Mouse (Mus musculus) midbrain, embryonic 14.5 days (tissue): Measurements from ENCODE around the gene Nkx1-2. TPM values are rescaled to one million over a fixed set of nuclear protein-coding genes. Genes with fewer than 3 reads are reported as not detected.
A peak's percentile ranks its signal among the peaks of the same experiment; 100 is the strongest.

ENCODE experiments used
- ATAC-seq: fragments of 200-750 bp; cut with Nextera tagmentation; 2 replicates; pipeline ENCODE4 v1.8.0; 2017; ENCODE audit warnings: moderate number of reproducible peaks, moderate library complexity; ENCODE audit not compliant: low FRiP score, low TSS enrichment
- DNase-seq: peaks from one replicate; pipeline ENCODE4 v3.0.0-alpha.2; 2015
- H3K27ac ChIP-seq: fragments of 300-500 bp; sonication (generic); replicated peaks from 2 replicates; pipeline ENCODE4 v1.5.1; 2014; ENCODE audit warnings: mild to moderate bottlenecking, low read depth, low read length, moderate library complexity
- H3K27me3 ChIP-seq: fragments of 300-500 bp; sonication (generic); 2 replicates; pipeline ENCODE4 v1.6.1; 2014; ENCODE audit warnings: low read length, control low read depth, mixed read lengths; ENCODE audit not compliant: control insufficient read depth, insufficient read depth
- H3K36me3 ChIP-seq: fragments of 300-500 bp; sonication (generic); 2 replicates; pipeline ENCODE4 v1.6.1; 2014; ENCODE audit warnings: low read length, control low read depth; ENCODE audit not compliant: control insufficient read depth, insufficient read depth
- H3K4me1 ChIP-seq: fragments of 300-500 bp; sonication (generic); 2 replicates; pipeline ENCODE4 v1.6.1; 2014; ENCODE audit warnings: mild to moderate bottlenecking, antibody characterized with exemption, low read length, control low read depth; ENCODE audit not compliant: control insufficient read depth, insufficient read depth
- H3K4me2 ChIP-seq: fragments of 300-500 bp; sonication (generic); 2 replicates; pipeline ENCODE4 v1.6.1; 2014; ENCODE audit warnings: mild to moderate bottlenecking, low read length, moderate library complexity
- H3K4me3 ChIP-seq: fragments of 300-500 bp; sonication (generic); replicated peaks from 2 replicates; pipeline ENCODE4 v1.5.1; 2014; ENCODE audit warnings: low read depth, low read length
- H3K9ac ChIP-seq: fragments of 300-500 bp; sonication (generic); replicated peaks from 2 replicates; pipeline ENCODE4 v1.6.1; 2014; ENCODE audit warnings: mild to moderate bottlenecking, low read length, moderate library complexity
- H3K9me3 ChIP-seq: fragments of 300-500 bp; sonication (generic); 2 replicates; pipeline ENCODE4 v1.6.1; 2016; ENCODE audit warnings: low read length, control low read depth, mixed read lengths; ENCODE audit not compliant: control insufficient read depth
- WGBS: fragments of 180-500 bp; shearing (Covaris S2); extraction: QIAGEN DNeasy Blood & Tissue Kit; methylation state at CpG from one replicate; pipeline ENCODE4 v1.1.7; 2014; 5-methylcytosine and 5-hydroxymethylcytosine counted together
- polyA plus RNA-seq: library from polyadenylated mRNA; unstranded; fragments of >200 nt; fragmentation: Nextera tagmentation; extraction: Ambion mirVana; gene quantifications from 2 replicates; pipeline ENCODE4 v1.2.1, GENCODE M21; 2014

Nkx1-2 gene
- polyA plus RNA-seq, 1 experiment from 2014 or later: 0.74 TPM

DNA sequence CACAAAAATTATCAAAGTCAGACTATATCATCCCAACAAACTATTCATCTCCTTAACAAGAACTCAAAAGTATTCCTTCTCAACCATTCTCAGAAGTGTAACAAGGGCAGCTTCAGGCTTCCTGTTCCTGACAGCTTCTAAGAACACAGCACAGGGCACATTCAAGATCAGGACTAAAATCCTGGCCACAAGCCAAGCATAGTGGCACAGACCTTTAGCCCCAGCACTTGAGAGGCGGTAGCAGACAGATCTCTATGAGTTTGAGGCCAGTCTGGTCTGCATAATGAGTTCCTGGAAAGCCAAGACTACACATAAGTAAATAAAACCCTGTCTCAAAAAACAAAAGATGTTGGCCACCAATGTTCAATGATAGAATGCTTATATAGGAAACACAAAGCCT lies 33.6 kb downstream of the Nkx1-2 start:
- no peak overlapping the region for H3K4me3 ChIP-seq
- H3K27ac ChIP-seq: no peak overlapping the region
- ATAC-seq: no peak
- H3K4me1 ChIP-seq: no peaks in the 10 kb centered on the region
- no peaks in the 10 kb centered on the region for H3K27me3 ChIP-seq
- peaks cover 42% of the 10 kb centered on the region for H3K36me3 ChIP-seq
- no peaks in the 10 kb centered on the region for H3K9me3 ChIP-seq
- H3K9ac ChIP-seq: no peak overlapping the region
- H3K4me2 ChIP-seq: no peak overlapping the region
- 43% methylated on average over 1 of the region's 1 CpGs for WGBS
- DNase-seq: peak; percentile 35

DNA sequence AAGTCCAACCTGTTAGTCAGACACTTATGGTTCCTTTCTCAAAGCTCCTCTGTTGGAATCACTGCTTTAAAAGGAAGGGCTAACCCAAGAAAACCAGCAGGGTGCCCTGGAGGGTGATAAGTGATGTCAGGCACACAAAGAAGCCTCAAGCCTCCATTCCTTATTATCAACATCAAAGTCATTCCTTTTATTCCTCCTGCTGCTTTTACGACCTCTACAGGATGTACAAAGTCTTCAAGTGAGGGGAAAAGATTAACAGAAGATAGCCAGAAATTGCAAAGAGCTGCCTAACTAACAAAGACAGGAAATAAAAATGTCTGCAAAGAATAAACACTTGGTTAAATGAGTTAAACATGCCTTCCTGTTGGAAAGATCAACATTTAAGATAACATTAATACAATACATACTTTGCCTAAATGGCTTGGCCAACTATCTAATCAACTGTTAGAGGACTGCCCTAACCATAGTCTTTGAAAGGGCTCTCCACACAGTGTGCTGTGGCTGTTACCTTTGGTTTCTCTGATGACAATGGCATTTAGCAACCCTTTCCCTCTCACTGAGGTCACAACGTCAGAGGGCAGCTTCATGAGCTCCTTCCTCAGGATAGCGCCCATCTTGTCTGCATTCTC lies 40.2 kb downstream of the Nkx1-2 start:
- Histone ChIP-seq H3K27me3 (no peaks in the 10 kb centered on the region), H3K4me2 (no peak overlapping the region), H3K9me3 (no peaks in the 10 kb centered on the region), H3K36me3 (peaks cover 66% of the 10 kb centered on the region), H3K4me1 (no peaks in the 10 kb centered on the region), H3K4me3 (no peak overlapping the region), H3K9ac (no peak overlapping the region), H3K27ac (no peak overlapping the region)
- no peak for DNase-seq
- ATAC-seq: no peak
- 81% methylated on average over 3 of the region's 3 CpGs for WGBS

DNA sequence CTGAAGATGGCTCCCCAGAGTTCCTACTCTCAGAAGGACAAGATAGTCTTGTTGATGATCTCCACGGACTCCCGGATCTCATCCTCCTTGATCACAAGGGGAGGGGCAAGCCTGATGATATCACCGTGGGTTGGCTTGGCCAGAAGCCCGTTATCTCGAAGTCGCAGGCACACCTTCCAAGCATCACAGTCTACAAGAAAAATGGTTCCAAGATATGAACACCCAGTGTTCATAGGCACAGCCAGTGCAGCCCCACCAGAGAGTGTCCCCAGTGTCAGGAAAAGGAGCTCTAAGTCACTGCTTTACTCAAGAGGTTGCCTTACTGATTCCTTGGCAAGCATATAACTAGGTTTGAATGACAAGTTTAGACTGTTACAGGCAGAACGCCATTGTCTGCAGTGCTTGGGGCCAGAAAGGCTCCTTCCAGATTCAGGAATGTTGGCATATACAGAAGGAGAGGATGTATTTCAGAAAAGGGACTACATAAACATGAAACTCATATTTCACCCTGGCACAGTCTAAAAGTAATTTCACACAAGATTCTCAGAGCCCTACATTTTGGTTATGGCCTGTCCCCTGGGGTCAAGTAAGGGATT lies 41.2 kb downstream of the Nkx1-2 start:
- Histone ChIP-seq H3K4me1 (no peaks in the 10 kb centered on the region), H3K36me3 (peaks cover 58% of the 10 kb centered on the region), H3K4me2 (no peak overlapping the region), H3K4me3 (no peak overlapping the region), H3K27ac (no peak overlapping the region), H3K9me3 (no peaks in the 10 kb centered on the region), H3K9ac (no peak overlapping the region), H3K27me3 (no peaks in the 10 kb centered on the region)
- DNase-seq (no peak), ATAC-seq (no peak)
- 91% methylated on average over 7 of the region's 7 CpGs for WGBS

DNA sequence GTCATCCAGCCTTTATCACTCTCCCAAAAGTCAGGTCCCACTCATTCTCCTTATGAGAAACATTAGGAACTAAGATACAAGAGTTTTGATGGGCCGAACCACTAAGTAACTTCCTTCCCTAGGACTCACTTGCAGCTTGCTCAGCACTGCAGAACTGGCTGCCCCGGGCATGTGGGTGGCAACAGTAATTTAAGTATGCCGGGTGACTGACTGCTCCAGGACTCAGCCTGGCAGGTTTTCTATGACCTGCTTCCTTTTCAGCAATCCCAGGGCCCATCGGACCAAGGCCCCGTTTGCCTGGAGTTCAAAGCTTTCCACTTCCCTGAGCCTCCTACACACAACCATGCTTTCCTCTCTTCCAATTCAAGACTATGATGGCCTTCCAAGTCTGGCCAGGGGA lies 42.9 kb downstream of the Nkx1-2 start:
- no peak overlapping the region for H3K27ac ChIP-seq
- H3K4me1 ChIP-seq: no peaks in the 10 kb centered on the region
- ATAC-seq (no peak), DNase-seq (no peak)
- no peak overlapping the region for H3K4me2 ChIP-seq
- H3K9me3 ChIP-seq: no peaks in the 10 kb centered on the region
- H3K4me3 ChIP-seq: no peak overlapping the region
- H3K36me3 ChIP-seq: peaks cover 42% of the 10 kb centered on the region
- WGBS: 93% methylated on average over 5 of the region's 5 CpGs
- H3K9ac ChIP-seq: no peak overlapping the region
- no peaks in the 10 kb centered on the region for H3K27me3 ChIP-seq

DNA sequence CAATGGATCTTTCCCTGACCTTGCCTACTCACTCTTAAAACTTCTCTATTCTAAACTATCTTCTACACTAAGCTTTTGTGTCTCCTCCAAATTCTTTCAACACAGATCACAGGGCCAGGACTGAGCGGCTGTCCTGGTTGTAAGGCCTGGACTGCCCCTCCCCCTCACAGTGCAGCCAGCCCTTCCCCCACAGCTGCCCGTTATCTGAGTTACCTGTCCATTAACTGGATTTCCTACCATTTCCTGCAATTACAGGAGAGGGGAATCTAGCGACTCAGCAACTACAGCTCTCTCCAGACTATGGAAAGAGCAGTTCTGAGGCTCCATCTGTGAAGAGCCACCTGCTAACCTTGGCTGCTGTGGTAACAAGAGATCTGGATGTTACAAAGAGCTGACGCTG lies 43.5 kb downstream of the Nkx1-2 start:
- H3K4me1 ChIP-seq: no peaks in the 10 kb centered on the region
- H3K36me3 ChIP-seq: peaks cover 36% of the 10 kb centered on the region
- no peak overlapping the region for H3K4me3 ChIP-seq
- ATAC-seq: no peak
- no peak overlapping the region for H3K9ac ChIP-seq
- H3K9me3 ChIP-seq: no peaks in the 10 kb centered on the region
- H3K27me3 ChIP-seq: no peaks in the 10 kb centered on the region
- WGBS: 47% methylated on average over 4 of the region's 4 CpGs
- no peak overlapping the region for H3K4me2 ChIP-seq
- H3K27ac ChIP-seq: no peak overlapping the region
- no peak for DNase-seq

DNA sequence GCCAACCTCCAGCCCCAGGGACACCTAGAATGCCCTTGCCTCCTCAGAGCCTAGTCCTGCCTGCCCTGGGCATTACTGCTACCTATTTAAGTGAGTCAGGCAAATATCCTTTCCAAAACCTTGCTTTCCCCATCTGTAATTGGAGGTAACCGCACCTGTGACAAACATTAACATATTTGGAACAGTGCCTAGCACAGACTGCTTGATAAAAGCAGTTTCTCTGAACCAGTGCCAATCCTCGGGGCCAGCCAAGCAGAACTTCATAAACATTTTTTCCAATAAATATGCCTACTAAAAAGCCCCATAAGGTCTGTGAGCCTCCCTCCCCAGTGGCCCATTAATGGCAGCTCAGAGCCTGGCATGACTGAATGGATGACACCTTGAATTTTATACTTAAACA lies 45.3 kb downstream of the Nkx1-2 start:
- H3K9ac ChIP-seq: no peak overlapping the region
- no peaks in the 10 kb centered on the region for H3K9me3 ChIP-seq
- no peaks in the 10 kb centered on the region for H3K4me1 ChIP-seq
- H3K4me2 ChIP-seq: no peak overlapping the region
- ATAC-seq: no peak
- no peaks in the 10 kb centered on the region for H3K27me3 ChIP-seq
- H3K4me3 ChIP-seq: no peak overlapping the region
- DNase-seq: peak; percentile 35
- peaks cover 19% of the 10 kb centered on the region for H3K36me3 ChIP-seq
- 74% methylated on average over 2 of the region's 2 CpGs for WGBS
- no peak overlapping the region for H3K27ac ChIP-seq

DNA sequence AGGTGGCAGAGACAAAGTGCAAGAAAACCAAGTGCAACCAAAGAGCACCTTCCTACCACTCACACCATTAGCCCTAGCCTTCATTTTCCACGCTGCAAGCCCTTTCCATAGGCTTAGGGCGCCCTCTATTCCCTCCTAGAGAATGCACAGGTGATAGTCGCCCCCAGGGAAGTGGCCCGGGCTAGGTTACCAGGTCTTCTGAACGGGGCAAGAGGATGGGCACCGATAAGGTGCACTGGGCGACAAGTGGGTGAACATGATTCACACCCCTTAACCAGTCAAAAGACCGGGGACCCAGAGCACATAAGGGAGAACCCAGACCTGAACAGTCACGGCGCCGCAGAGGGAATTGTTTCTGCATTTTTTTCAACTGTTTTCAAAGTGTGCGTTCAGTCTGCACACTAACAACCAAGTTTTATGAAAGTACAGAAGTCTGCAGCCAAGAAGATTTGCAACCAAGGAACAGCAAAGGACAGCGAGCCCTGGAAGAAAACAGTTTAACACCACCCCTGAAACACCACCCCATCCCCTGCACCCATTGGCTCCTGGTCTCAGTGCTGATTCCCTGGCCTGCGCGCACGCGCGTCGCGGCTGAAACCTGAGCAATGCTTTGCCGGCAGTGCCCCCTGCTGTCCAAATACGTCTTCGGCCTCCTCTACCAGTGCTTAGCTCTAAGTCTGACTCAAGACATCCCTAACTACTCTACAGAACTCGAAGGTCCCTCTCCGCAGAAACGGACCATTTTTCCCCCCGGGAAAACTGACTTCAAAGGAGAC lies 47.9 kb downstream of the Nkx1-2 start:
- H3K9ac ChIP-seq: peak overlapping the region; percentile 49
- H3K4me2 ChIP-seq: peak overlapping the region; percentile 74
- H3K27me3 ChIP-seq: no peaks in the 10 kb centered on the region
- H3K36me3 ChIP-seq: no peaks in the 10 kb centered on the region
- no peaks in the 10 kb centered on the region for H3K4me1 ChIP-seq
- no peaks in the 10 kb centered on the region for H3K9me3 ChIP-seq
- WGBS: 2% methylated on average over 27 of the region's 27 CpGs
- peak overlapping the region; percentile 40 for H3K4me3 ChIP-seq
- H3K27ac ChIP-seq: no peak overlapping the region
- ATAC-seq (peak; percentile 93), DNase-seq (peak; percentile 97)

DNA sequence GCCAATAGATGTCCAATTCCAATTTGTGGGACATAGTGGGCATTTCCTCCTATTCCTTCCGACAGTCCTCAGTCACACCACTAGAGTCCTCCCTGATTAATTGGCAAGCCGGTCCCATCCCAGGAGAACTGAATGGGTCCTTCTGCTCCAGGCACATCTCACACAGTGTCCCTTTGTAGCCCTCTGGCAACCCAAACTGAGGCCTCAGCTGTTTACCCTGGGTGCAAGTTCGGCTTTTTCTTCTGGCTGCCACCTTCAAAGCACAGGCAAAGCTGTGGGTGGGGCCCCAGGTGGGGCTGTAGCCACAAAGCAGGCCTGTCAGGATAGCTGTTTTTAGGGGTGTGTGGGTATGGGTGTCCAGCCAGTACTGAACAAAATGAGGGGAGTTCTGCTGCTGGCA lies 52.3 kb downstream of the Nkx1-2 start:
- H3K9ac ChIP-seq: no peak overlapping the region
- H3K27ac ChIP-seq: no peak overlapping the region
- H3K36me3 ChIP-seq: no peaks in the 10 kb centered on the region
- H3K4me2 ChIP-seq: no peak overlapping the region
- H3K4me1 ChIP-seq: no peaks in the 10 kb centered on the region
- WGBS: 80% methylated on average over 3 of the region's 3 CpGs
- H3K27me3 ChIP-seq: no peaks in the 10 kb centered on the region
- ATAC-seq: no peak
- no peak overlapping the region for H3K4me3 ChIP-seq
- H3K9me3 ChIP-seq: no peaks in the 10 kb centered on the region
- no peak for DNase-seq
